Mouse (Mus musculus): Measurements from ENCODE around the gene Vash2.
"Not testable (repeated sequence)": the region's sequence is repeated elsewhere in the genome, so short reads cannot be mapped to it uniquely, and the experiment has no call there.

Gene Vash2

DNA sequence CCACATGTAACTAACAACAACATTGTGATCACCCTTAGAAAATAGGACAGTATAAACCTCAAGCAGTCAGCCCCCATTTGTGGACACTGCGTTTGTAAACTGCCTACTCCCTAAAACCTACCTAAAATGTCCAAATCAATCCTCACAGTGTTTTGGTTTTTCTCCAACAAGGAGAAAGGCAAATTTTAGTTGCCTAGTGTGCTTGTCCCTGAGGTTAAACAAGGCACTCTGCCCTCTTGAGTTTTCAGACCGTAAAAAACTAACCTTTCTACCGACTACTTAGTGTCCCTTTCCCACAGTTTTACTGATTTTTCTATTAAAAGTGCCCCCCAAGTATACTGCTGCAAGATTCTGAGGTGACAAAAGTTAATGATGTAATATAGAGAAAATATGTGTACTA is 51.8 kb downstream of the Vash2 start:
- no peak for DNase-seq (ENCODE audit: low spot score)

DNA sequence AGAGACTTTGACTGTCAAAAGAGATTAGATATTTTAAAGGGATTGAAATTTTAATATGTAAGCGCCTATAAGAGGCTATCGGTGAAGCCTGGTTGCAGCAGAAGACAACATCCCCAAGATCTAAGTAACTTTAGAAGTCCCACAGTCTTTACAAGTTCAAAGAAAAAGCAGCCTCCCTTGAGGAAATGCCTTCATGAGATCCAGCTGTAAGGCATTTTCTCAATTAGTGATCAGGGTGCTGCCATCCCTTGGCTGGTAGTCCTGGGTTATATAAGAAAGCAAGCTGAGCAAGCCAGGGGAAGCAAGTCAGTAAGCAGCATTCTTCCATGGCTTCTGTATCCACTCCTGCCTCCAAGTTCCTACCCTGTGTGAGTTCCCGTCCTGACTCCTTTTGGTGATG is 54.3 kb downstream of the Vash2 start, which contains the start of gene Angel2:
Gene Angel2, plus strand, starts transcription at position 301 of the 400 bp plus-strand sequence.
- not testable (repeated sequence) for DNase-seq (ENCODE audit: low spot score)

DNA sequence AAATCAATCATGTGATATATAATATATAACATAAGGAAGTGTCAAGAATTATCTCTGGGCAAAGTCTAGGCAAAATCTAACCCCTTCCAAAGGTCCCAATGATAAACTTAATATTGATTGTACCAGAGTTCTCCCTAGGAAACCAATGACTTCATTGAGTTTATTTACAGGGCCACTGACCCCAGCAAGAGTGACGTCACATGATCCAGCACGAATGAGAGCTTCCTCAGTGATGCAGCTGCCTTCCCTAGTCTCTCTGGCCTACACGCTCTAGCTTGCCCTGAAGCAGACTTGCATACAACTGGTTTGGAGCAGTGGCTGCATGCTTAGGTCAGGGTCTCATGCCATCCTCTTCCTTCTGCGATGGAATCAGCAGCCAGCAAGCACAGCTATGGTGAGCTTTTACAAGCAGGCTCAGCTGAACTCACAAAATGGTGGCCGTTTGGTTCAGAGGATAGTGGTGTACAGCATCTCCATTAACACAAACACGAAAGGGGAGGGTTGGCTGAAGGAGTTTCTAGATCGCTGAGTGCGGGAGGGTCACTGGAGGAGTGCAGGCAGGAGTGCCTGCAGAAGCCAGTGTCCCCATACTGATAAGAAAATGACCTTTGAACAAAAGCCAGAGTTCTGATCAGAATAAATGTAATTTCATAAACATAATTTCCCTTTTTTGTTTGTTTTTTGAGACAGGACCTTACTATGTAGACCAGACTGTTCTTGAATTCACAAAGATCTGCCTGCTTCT is 59.2 kb downstream of the Vash2 start:
- no peak for DNase-seq (ENCODE audit: low spot score)

DNA sequence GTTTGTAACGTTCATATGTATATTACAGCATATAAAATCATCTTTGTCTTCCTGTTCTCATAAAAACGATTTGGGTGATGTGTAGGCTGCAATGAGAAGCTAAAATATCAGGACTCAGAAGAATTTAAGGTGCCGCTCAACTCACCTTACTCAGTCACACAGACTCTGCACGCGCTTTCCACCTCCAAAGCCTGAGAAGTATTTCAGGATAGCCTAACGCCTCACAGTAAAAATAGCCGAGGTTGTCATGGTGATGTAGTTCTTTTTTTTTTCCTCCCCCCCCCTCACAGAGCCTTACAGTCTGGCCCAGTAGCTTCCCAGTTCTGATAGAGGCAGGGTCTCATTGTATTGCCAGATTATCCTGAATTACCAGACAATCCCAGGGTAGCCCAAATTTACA is 60.2 kb downstream of the Vash2 start:
- DNase-seq (ENCODE audit: low spot score): peak; percentile 42

DNA sequence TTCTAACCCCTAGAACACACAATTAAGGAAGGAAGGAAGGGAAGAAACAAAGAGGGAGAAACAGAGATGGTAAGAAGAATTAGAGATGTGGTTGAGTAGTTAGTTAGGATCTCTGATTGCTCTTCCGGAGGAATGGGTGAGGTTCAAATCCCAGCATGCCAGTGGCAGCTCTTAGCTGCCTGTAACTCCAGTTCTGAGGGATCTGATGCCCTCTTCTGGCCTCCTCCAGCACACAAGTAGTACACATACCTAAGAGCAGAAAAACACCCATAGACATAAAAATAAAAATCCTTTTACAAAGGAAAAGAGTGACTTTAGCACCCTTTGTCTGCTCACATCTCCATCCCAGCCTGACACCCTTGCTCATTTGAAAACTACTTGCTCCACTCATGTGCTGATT is 66.5 kb downstream of the Vash2 start:
- DNase-seq (ENCODE audit: low spot score): no peak

DNA sequence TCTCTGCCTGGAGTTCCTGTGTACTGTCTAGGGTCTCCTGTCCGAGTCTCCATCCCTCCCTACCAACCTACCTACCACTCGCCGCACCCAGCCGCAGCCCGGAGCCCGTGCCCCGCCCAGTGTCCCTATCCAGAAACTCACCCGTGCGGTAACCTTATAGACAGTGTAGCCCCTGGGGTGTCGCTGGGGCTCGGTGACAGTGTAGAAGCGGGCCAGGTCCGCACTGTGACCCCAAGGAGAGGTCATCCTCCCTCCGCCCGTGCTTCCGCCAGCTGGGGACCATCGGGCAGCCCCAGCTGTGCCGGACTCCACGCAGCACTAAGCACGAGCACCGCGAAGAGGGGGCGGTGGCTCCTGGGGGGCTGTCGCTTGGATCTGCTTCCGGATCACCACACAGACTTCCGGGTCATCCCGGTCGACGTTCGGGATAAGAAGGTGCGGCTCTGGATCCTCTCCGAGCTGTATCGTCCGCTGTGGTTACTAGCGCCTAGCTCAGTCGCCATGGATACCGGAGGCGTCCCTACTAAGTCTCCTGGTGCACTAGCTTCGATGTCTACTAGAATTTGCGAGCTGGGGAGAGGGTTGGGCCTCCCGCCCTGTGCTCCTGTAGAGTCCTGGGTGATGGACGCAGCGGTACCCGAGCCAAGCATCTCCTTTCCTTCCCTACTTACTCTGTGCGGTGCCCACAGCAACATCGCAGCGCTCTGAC is 67.5 kb downstream of the Vash2 start, which contains the start of gene Rps6kc1:
Gene Rps6kc1, minus strand, starts transcription at position 356 of the 709 bp plus-strand sequence.
- peak; percentile 68 for DNase-seq (ENCODE audit: low spot score)

DNA sequence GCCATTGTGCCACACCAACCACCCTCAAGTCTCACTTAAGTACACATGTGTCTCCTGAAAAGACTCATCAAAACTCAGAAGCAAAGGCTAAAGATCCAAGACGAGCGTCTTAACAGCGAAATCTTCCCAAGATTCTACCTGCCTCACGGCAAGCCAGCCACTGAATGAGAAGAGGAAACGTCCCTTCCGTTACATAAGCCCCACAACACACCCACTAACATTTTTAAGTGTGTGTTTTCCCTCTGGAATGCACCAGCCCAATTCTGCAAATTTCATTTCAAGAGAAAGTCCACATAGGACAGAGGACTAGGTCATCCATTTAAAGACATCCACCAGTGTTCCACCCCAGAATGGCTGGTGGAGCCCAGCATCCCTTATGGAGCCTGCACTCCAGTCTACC is 68.3 kb downstream of the Vash2 start:
- DNase-seq (ENCODE audit: low spot score): no peak

DNA sequence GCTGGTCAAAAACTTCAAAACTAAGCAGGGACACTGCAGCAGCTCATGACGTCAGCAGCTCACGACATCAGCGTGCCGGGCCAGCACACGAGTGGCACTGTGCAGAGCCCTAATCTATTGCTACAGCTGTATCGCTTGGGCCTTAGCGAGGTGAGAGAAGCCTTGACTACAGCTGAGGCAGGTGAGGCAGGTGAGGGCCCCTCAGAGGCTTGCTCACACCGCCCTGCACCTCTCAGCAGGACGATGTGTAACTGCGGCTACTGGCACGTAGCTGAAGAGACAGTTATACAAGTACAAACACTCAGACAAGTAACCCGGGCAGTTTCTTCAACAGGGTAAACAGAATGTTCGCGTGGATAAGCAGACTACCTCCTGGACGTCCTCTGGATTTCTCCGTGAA is 74.4 kb downstream of the Vash2 start:
- DNase-seq (ENCODE audit: low spot score): no peak

DNA sequence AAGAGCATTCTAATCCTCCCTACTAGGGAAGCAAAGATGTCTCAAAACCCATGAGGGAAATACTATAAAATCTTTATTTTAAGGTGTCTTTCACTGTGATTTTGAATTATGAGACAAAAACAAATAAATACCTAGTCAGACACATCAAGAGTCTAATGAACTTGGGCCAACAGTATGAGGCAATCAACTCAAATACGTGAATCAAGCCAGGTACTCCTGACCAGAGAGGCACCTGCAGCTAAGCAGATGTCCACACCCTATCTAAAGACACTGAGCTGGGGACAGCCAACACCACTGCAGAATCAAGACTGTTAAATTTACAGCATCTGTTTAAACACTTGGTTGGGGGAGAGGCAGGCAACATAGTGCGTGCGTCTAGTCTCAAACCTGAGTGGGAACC is 75.0 kb downstream of the Vash2 start:
- no peak for DNase-seq (ENCODE audit: low spot score)

DNA sequence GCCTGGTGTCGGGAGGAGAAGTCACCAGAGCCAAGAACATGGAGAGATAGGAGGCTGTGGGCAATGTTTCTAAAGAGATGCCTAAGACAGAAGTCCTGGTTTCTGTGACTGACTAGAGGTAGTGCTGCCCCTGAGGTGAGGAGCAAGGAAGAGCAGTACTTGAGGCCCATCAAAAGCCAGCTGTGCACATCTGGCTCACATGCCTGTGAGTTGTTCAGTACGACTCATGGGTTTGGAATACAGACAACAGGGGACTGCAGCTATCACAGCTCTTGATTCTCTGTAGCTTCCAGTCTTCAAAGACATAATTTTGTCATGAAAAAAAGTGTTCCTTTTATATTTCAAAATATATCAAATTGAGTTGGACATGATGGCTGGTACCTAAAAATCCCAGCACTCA is 78.0 kb downstream of the Vash2 start:
- no peak for DNase-seq (ENCODE audit: low spot score)

DNA sequence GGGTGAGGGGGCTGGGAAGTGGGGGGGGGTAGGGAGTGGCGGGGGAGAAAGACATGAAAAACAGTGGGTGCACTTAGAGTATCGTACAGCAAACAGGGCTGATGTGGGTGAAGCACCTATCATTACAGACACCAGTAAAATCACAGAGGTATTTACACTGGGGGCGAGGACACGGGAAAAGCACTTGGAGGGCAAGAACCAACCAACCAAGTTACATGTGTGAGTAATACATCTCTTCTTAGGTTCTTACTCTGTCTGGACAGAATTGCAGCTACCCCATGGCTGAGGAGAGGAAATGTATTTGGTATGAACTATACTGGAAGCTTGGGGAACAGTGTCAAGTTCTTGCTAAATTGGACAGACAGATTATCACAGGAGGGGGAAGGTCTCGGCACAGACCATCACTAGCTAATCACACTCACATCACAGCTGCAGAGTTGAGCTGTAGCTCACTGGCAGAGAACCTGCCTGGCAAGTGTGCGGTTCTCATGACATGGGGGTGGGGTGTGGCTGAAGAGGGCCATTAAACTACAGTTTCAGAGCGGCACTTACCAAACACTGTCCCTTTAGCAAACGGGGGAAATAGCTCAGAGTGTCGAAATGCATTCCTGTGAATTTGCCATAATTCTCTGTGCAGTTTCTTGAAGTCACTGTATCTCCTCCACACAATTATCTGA is 80.1 kb downstream of the Vash2 start:
- no peak for DNase-seq (ENCODE audit: low spot score)

DNA sequence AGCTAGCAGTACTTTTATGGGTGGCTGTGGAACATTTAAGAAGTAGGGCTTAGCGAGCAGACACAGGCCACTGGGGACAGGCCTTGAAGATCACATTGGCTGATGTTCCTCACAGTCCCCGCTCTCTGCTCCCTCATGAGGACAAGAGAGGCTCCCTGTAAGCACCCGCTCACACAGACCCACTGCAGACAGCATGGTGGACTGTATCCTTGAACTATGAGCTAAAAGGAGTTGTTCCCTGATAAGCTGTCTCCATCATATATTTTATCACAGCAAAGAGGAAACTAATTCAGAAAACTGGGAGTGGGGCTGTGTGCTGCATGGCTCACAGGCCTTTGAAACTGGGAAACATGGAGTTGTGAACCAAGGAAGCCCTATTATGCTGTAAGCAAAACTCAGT is 80.9 kb downstream of the Vash2 start:
- DNase-seq (ENCODE audit: low spot score): no peak
